Mouse (Mus musculus) testis, adult 2 months (tissue): ENCODE measurements around the gene Tpd52l2. TPM values are rescaled to one million over a fixed set of nuclear protein-coding genes. Genes with fewer than 3 reads are reported as not detected.
"Not testable (repeated sequence)": the region's sequence is repeated elsewhere in the genome, so short reads cannot be mapped to it uniquely, and the experiment has no call there.

Experiments
- H3K27ac ChIP-seq: fragments of 200-500 bp; 2 replicates; pipeline ENCODE4 v1.5.1; 2012; ENCODE audit warnings: low read depth, low read length; ENCODE audit not compliant: control insufficient read depth, insufficient read depth
- H3K27me3 ChIP-seq: fragments of 200-500 bp; 2 replicates; pipeline ENCODE4 v1.6.1; 2012; ENCODE audit warnings: mild to moderate bottlenecking, low read length, moderate library complexity; ENCODE audit not compliant: control insufficient read depth, insufficient read depth
- H3K36me3 ChIP-seq: fragments of 200-500 bp; 2 replicates; pipeline ENCODE4 v1.6.1; 2012; ENCODE audit warnings: mild to moderate bottlenecking, low read length; ENCODE audit not compliant: control insufficient read depth, insufficient read depth
- H3K4me1 ChIP-seq: fragments of 200-500 bp; 2 replicates; pipeline ENCODE4 v1.6.1; 2012; ENCODE audit warnings: low read length; ENCODE audit not compliant: control insufficient read depth, insufficient read depth
- H3K4me3 ChIP-seq: fragments of 200-500 bp; 2 replicates; pipeline ENCODE4 v1.5.1; 2012; ENCODE audit warnings: low read depth, mild to moderate bottlenecking, low read length, moderate library complexity, mixed read lengths; ENCODE audit not compliant: control insufficient read depth
- CTCF ChIP-seq: fragments of 200-500 bp; IDR thresholded peaks from 2 replicates; pipeline ENCODE4 v1.5.1; 2012; ENCODE audit warnings: low read depth, mild to moderate bottlenecking, inconsistent platforms, low read length, moderate library complexity; ENCODE audit not compliant: control insufficient read depth, insufficient read depth, insufficient replicate concordance
- POLR2A ChIP-seq: fragments of 200-500 bp; IDR thresholded peaks from 2 replicates; pipeline ENCODE4 v1.6.1; 2012; ENCODE audit warnings: low read depth, mild to moderate bottlenecking, inconsistent platforms, low read length, moderate library complexity; ENCODE audit not compliant: control insufficient read depth
- polyA plus RNA-seq: library from polyadenylated mRNA; depleted of rRNA; stranded (reverse); fragments of >200 nt; gene quantifications from 2 replicates; pipeline ENCODE4 v1.2.3, GENCODE M21; 2012

The Tpd52l2 gene
- polyA plus RNA-seq, 1 experiment: 17.5 TPM

- no peak for TF ChIP-seq POLR2A
- TF ChIP-seq CTCF: no peak
- H3K27me3 ChIP-seq: no peaks in the 10 kb centered on the region
- peaks cover 12% of the 10 kb centered on the region for H3K4me1 ChIP-seq
- H3K4me3 ChIP-seq: peak overlapping the region; percentile 77
- no peaks in the 10 kb centered on the region for H3K36me3 ChIP-seq
- no peak overlapping the region for H3K27ac ChIP-seq
These were observed 4.7 kb upstream of the Tpd52l2 start for GRCm38 (mm10) chr2:181492206-181492605.

GRCm38 (mm10) chr2:181493156-181493927 lies 3.6 kb upstream of the Tpd52l2 start, which contains the start of gene Abhd16b:
Gene Abhd16b, plus strand, starts transcription at chr2:181493206.
- Histone ChIP-seq H3K36me3 (no peaks in the 10 kb centered on the region), H3K4me3 (peak within 1 kb of the TSS; percentile 82), H3K27me3 (no peaks in the 10 kb centered on the region), H3K4me1 (peaks cover 15% of the 10 kb centered on the region), H3K27ac (peak within 1 kb of the TSS; percentile 28; the same call in 1 of the 2 replicates)
- TF ChIP-seq CTCF (no peak), POLR2A (peak; percentile 24; the same call in 1 of the 2 replicates)

GRCm38 (mm10) chr2:181494266-181494945 lies 2.5 kb upstream of the Tpd52l2 start:
- H3K4me1 ChIP-seq: peaks cover 15% of the 10 kb centered on the region
- no peak overlapping the region for H3K27ac ChIP-seq
- peak overlapping the region; percentile 82 for H3K4me3 ChIP-seq
- no peaks in the 10 kb centered on the region for H3K36me3 ChIP-seq
- no peaks in the 10 kb centered on the region for H3K27me3 ChIP-seq
- no peak for TF ChIP-seq CTCF
- TF ChIP-seq POLR2A: no peak

GRCm38 (mm10) chr2:181495845-181496244 lies 1.1 kb upstream of the Tpd52l2 start:
- not testable (repeated sequence) for H3K27me3 ChIP-seq, H3K36me3 ChIP-seq, H3K27ac ChIP-seq, H3K4me3 ChIP-seq
- peaks cover 15% of the 10 kb centered on the region for H3K4me1 ChIP-seq

GRCm38 (mm10) chr2:181496281-181496680 lies 661 bp upstream of the Tpd52l2 start:
- peaks cover 15% of the 10 kb centered on the region for H3K4me1 ChIP-seq
- H3K4me3 ChIP-seq: peak overlapping the region; percentile 96
- no peak overlapping the region for H3K27ac ChIP-seq
- no peaks in the 10 kb centered on the region for H3K27me3 ChIP-seq
- no peak for TF ChIP-seq POLR2A
- peak; percentile 48; the same call in 1 of the 2 replicates for TF ChIP-seq CTCF
- no peaks in the 10 kb centered on the region for H3K36me3 ChIP-seq

- Histone ChIP-seq H3K27ac (peak overlapping the region; percentile 88), H3K4me1 (peaks cover 12% of the 10 kb centered on the region), H3K36me3 (no peaks in the 10 kb centered on the region), H3K4me3 (peak overlapping the region; percentile 96), H3K27me3 (no peaks in the 10 kb centered on the region)
- TF ChIP-seq POLR2A (no peak), CTCF (no peak)
These were observed 570 bp downstream of the Tpd52l2 start for GRCm38 (mm10) chr2:181497548-181497875.

GRCm38 (mm10) chr2:181498644-181499043 lies 1.7 kb downstream of the Tpd52l2 start:
- H3K27me3 ChIP-seq: no peaks in the 10 kb centered on the region
- no peaks in the 10 kb centered on the region for H3K36me3 ChIP-seq
- no peak overlapping the region for H3K4me3 ChIP-seq
- no peak overlapping the region for H3K27ac ChIP-seq
- H3K4me1 ChIP-seq: peaks cover 12% of the 10 kb centered on the region
- TF ChIP-seq CTCF: no peak
- TF ChIP-seq POLR2A: no peak
